Mouse (Mus musculus) forebrain, embryonic 16.5 days (tissue): ENCODE data around the gene Mroh8. TPM values are rescaled to one million over a fixed set of nuclear protein-coding genes. Genes with fewer than 3 reads are reported as not detected.

ENCODE experiments used
- ATAC-seq: fragments of 200-750 bp; cut with Nextera tagmentation; 2 replicates; pipeline ENCODE4 v1.8.0; 2017; ENCODE audit warnings: mild to moderate bottlenecking, moderate library complexity
- H3K27ac ChIP-seq: fragments of 300-500 bp; sonication (generic); 2 replicates; pipeline ENCODE4 v1.5.1; 2014; ENCODE audit warnings: low read length, control low read depth
- H3K27me3 ChIP-seq: fragments of 300-500 bp; sonication (generic); replicated peaks from 2 replicates; pipeline ENCODE4 v1.6.1; 2014; ENCODE audit warnings: low read length; ENCODE audit not compliant: control insufficient read depth, insufficient read depth
- H3K36me3 ChIP-seq: fragments of 300-500 bp; sonication (generic); 2 replicates; pipeline ENCODE4 v1.6.1; 2014; ENCODE audit not compliant: control insufficient read depth, insufficient read depth
- H3K4me1 ChIP-seq: fragments of 300-500 bp; sonication (generic); replicated peaks from 2 replicates; pipeline ENCODE4 v1.6.1; 2014; ENCODE audit warnings: low read length; ENCODE audit not compliant: control insufficient read depth, insufficient read depth
- H3K4me2 ChIP-seq: fragments of 300-500 bp; sonication (generic); 2 replicates; pipeline ENCODE4 v1.6.1; 2014; ENCODE audit warnings: mild to moderate bottlenecking, low read length, control low read depth
- H3K4me3 ChIP-seq: fragments of 300-500 bp; sonication (generic); replicated peaks from 2 replicates; pipeline ENCODE4 v1.5.1; 2014; ENCODE audit warnings: mild to moderate bottlenecking, low read length, control low read depth
- H3K9ac ChIP-seq: fragments of 300-500 bp; sonication (generic); replicated peaks from 2 replicates; pipeline ENCODE4 v1.6.1; 2014; ENCODE audit warnings: low read depth, low read length, control low read depth
- H3K9me3 ChIP-seq: fragments of 300-500 bp; sonication (generic); 2 replicates; pipeline ENCODE4 v1.6.1; 2016; ENCODE audit warnings: low read length; ENCODE audit not compliant: control insufficient read depth
- WGBS: fragments of 180-500 bp; shearing (Covaris S2); extraction: QIAGEN DNeasy Blood & Tissue Kit; methylation state at CpG from one replicate; pipeline ENCODE4 v1.1.7; 2014; 5-methylcytosine and 5-hydroxymethylcytosine counted together
- polyA plus RNA-seq: library from polyadenylated mRNA; unstranded; fragments of >200 nt; fragmentation: Nextera tagmentation; extraction: Ambion mirVana; gene quantifications from 2 replicates; pipeline ENCODE4 v1.2.1, GENCODE M21; 2015

The Mroh8 gene
- polyA plus RNA-seq = 0.20 and 0.30 TPM in 2 replicates

- Histone ChIP-seq H3K9me3 (no peaks in the 10 kb centered on the region), H3K4me1 (peaks cover 21% of the 10 kb centered on the region), H3K27ac (peak within 1 kb of the TSS; percentile 94), H3K27me3 (no peaks in the 10 kb centered on the region), H3K9ac (peak within 1 kb of the TSS; percentile 97), H3K4me2 (peak within 1 kb of the TSS; percentile 60), H3K36me3 (0 out of 2 replicates have a peak, but pooled peaks cover 3% of the 10 kb centered on the region), H3K4me3 (peak within 1 kb of the TSS; percentile 97)
- under 1% methylated on average over 32 of the region's 32 CpGs for WGBS
- ATAC-seq = peak; percentile 59
Measured at GRCm38 (mm10) chr2:157279416-157279800, at the start of gene Mroh8. TSS of gene Mroh8 (minus strand) at chr2:157279549.

GRCm38 (mm10) chr2:157328570-157328969 lies 49.2 kb upstream of the Mroh8 start:
- no peak overlapping the region for H3K4me2 ChIP-seq
- H3K4me3 ChIP-seq = no peak overlapping the region
- no peaks in the 10 kb centered on the region for H3K27me3 ChIP-seq
- 5% methylated on average over 11 of the region's 11 CpGs for WGBS
- H3K27ac ChIP-seq = peak overlapping the region; percentile 21; the same call in 1 of the 2 replicates
- H3K4me1 ChIP-seq = peaks cover 11% of the 10 kb centered on the region
- ATAC-seq = 0 out of 2 replicates have a peak, but pooled peaks have one; percentile 43
- peaks cover 4% of the 10 kb centered on the region; the same call in 1 of the 2 replicates for H3K36me3 ChIP-seq
- H3K9me3 ChIP-seq = no peaks in the 10 kb centered on the region
- 0 out of 2 replicates have a peak overlapping the region, but pooled peaks have one; percentile 7 for H3K9ac ChIP-seq

- Histone ChIP-seq H3K27me3 (no peaks in the 10 kb centered on the region), H3K4me3 (no peak overlapping the region), H3K4me2 (no peak overlapping the region), H3K27ac (peak overlapping the region; percentile 21; the same call in 1 of the 2 replicates), H3K9me3 (no peaks in the 10 kb centered on the region), H3K4me1 (peaks cover 11% of the 10 kb centered on the region), H3K9ac (no peak overlapping the region), H3K36me3 (peaks cover 6% of the 10 kb centered on the region; the same call in 1 of the 2 replicates)
- ATAC-seq = no peak; the same call in 1 of the 2 replicates
- 12% methylated on average over 5 of the region's 5 CpGs for WGBS
Measured at GRCm38 (mm10) chr2:157328106-157328505, 48.8 kb upstream of the Mroh8 start.

GRCm38 (mm10) chr2:157325238-157325637 lies 45.9 kb upstream of the Mroh8 start:
- Histone ChIP-seq H3K36me3 (peaks cover 8% of the 10 kb centered on the region; the same call in 1 of the 2 replicates), H3K4me3 (no peak overlapping the region), H3K27ac (no peak overlapping the region), H3K9me3 (no peaks in the 10 kb centered on the region), H3K27me3 (no peaks in the 10 kb centered on the region), H3K4me1 (peaks cover 24% of the 10 kb centered on the region), H3K4me2 (no peak overlapping the region), H3K9ac (no peak overlapping the region)
- no peak for ATAC-seq
- 59% methylated on average over 2 of the region's 2 CpGs for WGBS

- ATAC-seq = peak; percentile 60
- H3K4me2 ChIP-seq = no peak overlapping the region
- 48% methylated on average over 5 of the region's 5 CpGs for WGBS
- H3K27me3 ChIP-seq = no peaks in the 10 kb centered on the region
- peak overlapping the region; percentile 17; the same call in 1 of the 2 replicates for H3K27ac ChIP-seq
- H3K9me3 ChIP-seq = no peaks in the 10 kb centered on the region
- H3K4me3 ChIP-seq = no peak overlapping the region
- H3K9ac ChIP-seq = no peak overlapping the region
- H3K4me1 ChIP-seq = peaks cover 19% of the 10 kb centered on the region
- H3K36me3 ChIP-seq = peaks cover 10% of the 10 kb centered on the region
Measured at GRCm38 (mm10) chr2:157322029-157322766, 42.8 kb upstream of the Mroh8 start.

- Histone ChIP-seq H3K9me3 (no peaks in the 10 kb centered on the region), H3K9ac (no peak overlapping the region), H3K4me3 (no peak overlapping the region), H3K4me2 (no peak overlapping the region), H3K27me3 (no peaks in the 10 kb centered on the region), H3K27ac (no peak overlapping the region), H3K36me3 (peaks cover 13% of the 10 kb centered on the region), H3K4me1 (peaks cover 25% of the 10 kb centered on the region)
- 15% methylated on average over 5 of the region's 5 CpGs for WGBS
- ATAC-seq = no peak
Measured at GRCm38 (mm10) chr2:157320886-157321285, 41.5 kb upstream of the Mroh8 start.

GRCm38 (mm10) chr2:157320135-157320534 lies 40.8 kb upstream of the Mroh8 start:
- Histone ChIP-seq H3K27me3 (no peaks in the 10 kb centered on the region), H3K4me3 (no peak overlapping the region), H3K4me2 (no peak overlapping the region), H3K9me3 (no peaks in the 10 kb centered on the region), H3K36me3 (peaks cover 13% of the 10 kb centered on the region), H3K4me1 (peaks cover 28% of the 10 kb centered on the region), H3K27ac (no peak overlapping the region), H3K9ac (no peak overlapping the region)
- ATAC-seq = no peak
- 42% methylated on average over 8 of the region's 8 CpGs for WGBS

GRCm38 (mm10) chr2:157317220-157317619 lies 37.9 kb upstream of the Mroh8 start:
- no peak overlapping the region for H3K4me2 ChIP-seq
- 86% methylated on average over 6 of the region's 6 CpGs for WGBS
- H3K4me3 ChIP-seq = no peak overlapping the region
- no peak overlapping the region for H3K9ac ChIP-seq
- peaks cover 18% of the 10 kb centered on the region for H3K36me3 ChIP-seq
- ATAC-seq = no peak
- H3K9me3 ChIP-seq = no peaks in the 10 kb centered on the region
- H3K27ac ChIP-seq = no peak overlapping the region
- H3K4me1 ChIP-seq = peaks cover 29% of the 10 kb centered on the region; the same call in 1 of the 2 replicates
- no peaks in the 10 kb centered on the region for H3K27me3 ChIP-seq

GRCm38 (mm10) chr2:157316358-157316933 lies 37.1 kb upstream of the Mroh8 start:
- Histone ChIP-seq H3K4me3 (no peak overlapping the region), H3K27ac (no peak overlapping the region)
- 86% methylated on average over 14 of the region's 14 CpGs for WGBS

More at GRCm38 (mm10) chr2:157316358-157316933, 37.1 kb upstream of the Mroh8 start:
- Histone ChIP-seq H3K4me1 (peaks cover 22% of the 10 kb centered on the region; the same call in 1 of the 2 replicates), H3K4me2 (no peak overlapping the region), H3K9me3 (no peaks in the 10 kb centered on the region), H3K36me3 (peaks cover 16% of the 10 kb centered on the region), H3K9ac (no peak overlapping the region), H3K27me3 (no peaks in the 10 kb centered on the region)
- ATAC-seq = no peak
